Mouse (Mus musculus) retina, postnatal 7 days (tissue): ENCODE measurements at regions not wholly inside any gene's neighbourhood (a gene's known extent, or its start where the extent isn't known, plus 50 kb on each side); places are given as distances from the start of the nearest gene placed in this dataset.

ENCODE experiments used
- DNase-seq: peaks from one replicate; pipeline ENCODE4 v3.0.0-alpha.2; 2012; ENCODE audit warnings: low read depth, low spot score

DNA sequence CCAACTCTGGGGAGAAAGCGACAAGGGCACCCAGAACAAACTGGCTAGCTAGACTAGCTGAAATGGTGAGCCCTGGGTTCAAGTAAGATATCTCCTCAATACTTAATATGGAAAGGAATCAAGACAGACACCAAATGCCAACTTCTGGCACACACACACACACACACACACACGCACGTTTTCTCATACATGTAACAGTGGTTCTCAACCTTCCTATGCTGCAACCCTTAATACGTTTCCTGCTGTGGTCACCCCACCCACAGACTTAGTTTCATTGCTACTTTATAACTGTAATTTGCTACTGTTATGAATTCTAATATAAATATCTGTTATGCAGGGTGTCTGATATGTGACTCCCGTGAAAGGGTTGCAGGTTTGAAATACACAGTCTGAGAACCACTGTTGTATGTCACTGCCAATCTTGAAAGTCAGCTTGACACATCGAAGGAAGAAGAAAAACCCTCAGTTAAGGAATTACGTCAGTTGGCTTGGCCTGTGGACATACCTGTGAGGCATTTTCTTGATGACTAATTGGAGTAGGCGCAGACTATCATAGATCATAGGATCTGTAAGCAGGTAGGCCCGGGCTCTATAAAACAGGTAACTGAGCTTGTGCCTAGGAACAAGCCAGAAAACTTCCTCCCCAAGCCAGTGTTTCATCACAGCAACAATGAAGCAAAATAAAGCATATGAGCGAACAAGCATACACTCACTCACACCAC lies 59.0 kb upstream of the Cd180 start:
- no peak for DNase-seq

DNA sequence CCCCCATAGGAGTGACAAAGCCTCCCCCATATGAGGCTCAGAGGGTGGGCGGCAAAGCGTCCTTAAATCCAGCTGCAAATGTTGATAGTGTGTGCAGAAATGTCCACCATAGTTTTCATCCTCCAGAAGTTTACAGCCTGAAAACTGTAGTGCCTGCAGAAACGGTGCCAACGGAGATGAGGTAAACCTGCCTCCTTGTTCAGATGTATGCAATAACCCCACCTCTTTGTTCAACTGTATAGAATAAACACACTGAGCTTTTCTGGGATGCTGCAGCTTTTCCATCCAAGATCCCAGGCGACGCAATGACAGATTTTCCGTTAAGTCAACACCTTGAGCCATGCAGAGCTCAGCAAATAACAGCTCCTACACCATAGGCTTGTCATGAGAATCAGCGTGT lies 57.3 kb upstream of the Cd180 start:
- DNase-seq, result no peak

DNA sequence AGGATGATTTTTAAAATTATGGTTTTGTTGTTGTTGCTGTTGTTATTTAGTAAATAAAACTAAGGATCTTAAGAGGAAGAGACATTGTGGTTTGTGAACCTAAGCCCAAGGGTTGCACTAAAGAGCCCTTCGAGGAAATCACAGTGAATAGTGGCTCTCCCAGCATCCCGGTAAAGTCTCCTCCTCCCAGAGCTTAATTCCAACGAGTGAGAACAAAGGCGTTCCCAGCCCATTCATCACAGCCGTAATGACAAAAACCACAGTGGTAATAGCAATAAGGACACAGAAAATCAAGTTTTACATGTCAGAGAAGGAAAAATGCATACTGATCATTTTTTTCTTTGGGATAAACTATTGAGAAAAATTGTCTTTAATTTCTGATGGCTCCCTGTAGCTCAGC lies 56.3 kb upstream of the Cd180 start:
- no peak for DNase-seq

DNA sequence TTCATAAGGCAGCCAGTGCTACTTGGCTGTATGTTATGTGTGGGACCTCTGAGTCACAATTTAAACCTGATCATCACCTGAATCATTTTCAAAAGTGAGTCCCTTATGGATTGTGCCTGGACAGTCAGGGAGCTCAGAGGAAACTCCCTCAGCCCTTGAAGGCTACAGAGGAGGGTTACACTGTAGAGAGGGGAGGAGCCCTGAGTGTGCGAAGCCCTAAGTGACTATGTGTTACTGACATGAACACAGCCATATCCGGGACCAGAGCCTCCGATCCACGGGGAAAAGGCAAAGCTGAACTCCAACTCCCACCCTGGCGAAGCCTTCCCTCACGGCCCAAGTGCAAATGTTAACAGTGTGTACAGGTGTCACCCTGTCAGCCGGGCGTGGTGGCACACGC lies 53.7 kb upstream of the Cd180 start:
- no peak for DNase-seq

DNA sequence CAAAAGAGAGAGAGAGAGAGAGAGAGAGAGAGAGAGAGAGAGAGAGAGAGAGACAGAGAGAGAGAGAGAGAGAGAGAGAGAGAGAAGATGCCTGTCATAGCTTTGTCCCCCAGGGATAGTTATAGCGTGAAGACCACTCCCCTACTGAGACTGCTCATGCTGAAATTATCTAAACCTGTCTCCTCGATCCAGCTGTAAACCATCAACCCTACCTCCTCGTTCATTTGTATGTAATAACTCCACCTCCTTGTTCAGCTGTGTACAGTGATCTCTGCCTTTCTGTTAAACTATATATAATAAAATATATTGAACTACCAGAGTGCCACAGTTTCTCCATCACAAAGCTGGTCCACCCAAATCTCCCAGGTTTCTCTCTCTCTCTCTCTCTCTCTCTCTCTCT lies 53.2 kb upstream of the Cd180 start:
- DNase-seq, result no peak
